Mouse (Mus musculus) heart, embryonic 15.5 days (tissue): ENCODE measurements at regions not wholly inside any gene's neighbourhood (a gene's known extent, or its start where the extent isn't known, plus 50 kb on each side); places are given as distances from the start of the nearest gene placed in this dataset.
"Not testable (repeated sequence)": the region's sequence is repeated elsewhere in the genome, so short reads cannot be mapped to it uniquely, and the experiment has no call there.

Source experiments
- ATAC-seq: fragments of 200-750 bp; cut with Nextera tagmentation; replicated peaks from 2 replicates; pipeline ENCODE4 v1.8.0; 2017; ENCODE audit warnings: low read depth, moderate TSS enrichment; ENCODE audit not compliant: insufficient number of reproducible peaks, insufficient read depth, low FRiP score
- H3K27ac ChIP-seq: fragments of 300-500 bp; sonication (generic); 2 replicates; pipeline ENCODE4 v1.5.1; 2015; ENCODE audit warnings: mild to moderate bottlenecking, inconsistent platforms
- H3K27me3 ChIP-seq: fragments of 300-500 bp; sonication (generic); 2 replicates; pipeline ENCODE4 v1.6.1; 2015; ENCODE audit warnings: inconsistent platforms
- H3K36me3 ChIP-seq: fragments of 300-500 bp; sonication (generic); 2 replicates; pipeline ENCODE4 v1.6.1; 2015; ENCODE audit warnings: mild to moderate bottlenecking, inconsistent platforms
- H3K4me1 ChIP-seq: fragments of 300-500 bp; sonication (generic); replicated peaks from 2 replicates; pipeline ENCODE4 v1.6.1; 2015; ENCODE audit warnings: inconsistent platforms
- H3K4me2 ChIP-seq: fragments of 300-500 bp; sonication (generic); 2 replicates; pipeline ENCODE4 v1.6.1; 2015; ENCODE audit warnings: inconsistent platforms, mild to moderate bottlenecking, moderate library complexity
- H3K4me3 ChIP-seq: fragments of 300-500 bp; sonication (generic); 2 replicates; pipeline ENCODE4 v1.5.1; 2015; ENCODE audit warnings: mild to moderate bottlenecking, inconsistent platforms
- H3K9ac ChIP-seq: fragments of 300-500 bp; sonication (generic); 2 replicates; pipeline ENCODE4 v1.6.1; 2015; ENCODE audit warnings: mild to moderate bottlenecking, inconsistent platforms
- H3K9me3 ChIP-seq: fragments of 300-500 bp; sonication (generic); replicated peaks from 2 replicates; pipeline ENCODE4 v1.6.1; 2016; ENCODE audit warnings: inconsistent platforms
- whole genome bisulfite sequencing: fragments of 180-500 bp; shearing (Covaris S2); methylation state at CpG from one replicate; pipeline ENCODE4 v1.1.7; 2015; ENCODE audit warnings: mixed read lengths; 5-methylcytosine and 5-hydroxymethylcytosine counted together

DNA sequence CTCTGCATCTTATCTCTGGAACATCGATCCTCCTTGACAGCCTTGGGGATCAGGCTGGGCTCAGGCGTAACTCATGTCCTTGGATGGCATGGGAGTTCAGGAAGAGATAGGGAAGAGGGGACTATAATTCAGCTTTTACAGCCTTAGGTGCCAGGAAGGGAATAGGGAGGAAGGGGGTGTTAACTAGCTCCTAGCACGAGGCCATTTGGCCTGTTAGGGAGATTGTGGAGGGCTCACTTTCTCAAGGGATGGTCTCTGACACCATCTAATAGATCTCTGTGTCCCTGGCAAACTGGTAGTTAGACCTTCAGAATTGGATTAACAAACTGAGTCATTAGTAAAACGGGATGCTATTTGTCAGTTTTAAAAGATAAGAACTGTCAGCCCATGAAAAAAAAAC, 292.1 kb upstream of the Pkdcc start:
- not testable (repeated sequence) for ATAC-seq, H3K27ac ChIP-seq, H3K36me3 ChIP-seq, H3K9me3 ChIP-seq, H3K4me2 ChIP-seq, H3K4me1 ChIP-seq, H3K9ac ChIP-seq, H3K27me3 ChIP-seq, H3K4me3 ChIP-seq
- WGBS = 47% methylated on average over 4 of the region's 4 CpGs

- H3K27me3 ChIP-seq = no peaks in the 10 kb centered on the region
- 85% methylated on average over 2 of the region's 2 CpGs for WGBS
- H3K4me1 ChIP-seq = no peaks in the 10 kb centered on the region
- H3K4me3 ChIP-seq = no peak overlapping the region
- H3K27ac ChIP-seq = no peak overlapping the region
- no peaks in the 10 kb centered on the region for H3K9me3 ChIP-seq
- no peak overlapping the region for H3K4me2 ChIP-seq
- ATAC-seq = no peak
- H3K36me3 ChIP-seq = no peaks in the 10 kb centered on the region
- no peak overlapping the region for H3K9ac ChIP-seq
Observed at GRCm38 (mm10) chr17:82925751-82926150, 289.3 kb upstream of the Pkdcc start.

- H3K4me2 ChIP-seq = no peak overlapping the region
- H3K9me3 ChIP-seq = no peaks in the 10 kb centered on the region
- no peak for ATAC-seq
- H3K4me1 ChIP-seq = no peaks in the 10 kb centered on the region
- WGBS = 86% methylated on average over 3 of the region's 3 CpGs
- no peak overlapping the region for H3K4me3 ChIP-seq
- H3K27ac ChIP-seq = no peak overlapping the region
- H3K27me3 ChIP-seq = no peaks in the 10 kb centered on the region
- H3K36me3 ChIP-seq = no peaks in the 10 kb centered on the region
- no peak overlapping the region for H3K9ac ChIP-seq
Observed at GRCm38 (mm10) chr17:82927681-82928080, 287.4 kb upstream of the Pkdcc start.

- Histone ChIP-seq H3K36me3 (no peaks in the 10 kb centered on the region), H3K4me1 (no peaks in the 10 kb centered on the region), H3K27ac (no peak overlapping the region), H3K27me3 (no peaks in the 10 kb centered on the region), H3K9ac (no peak overlapping the region), H3K4me3 (no peak overlapping the region), H3K4me2 (no peak overlapping the region), H3K9me3 (no peaks in the 10 kb centered on the region)
- ATAC-seq = no peak
- WGBS = 66% methylated on average over 3 of the region's 3 CpGs
Observed at GRCm38 (mm10) chr17:82929511-82929910, 285.6 kb upstream of the Pkdcc start.

GRCm38 (mm10) chr17:82930738-82931137, 284.4 kb upstream of the Pkdcc start:
- Histone ChIP-seq H3K27me3 (no peaks in the 10 kb centered on the region), H3K4me3 (no peak overlapping the region), H3K27ac (no peak overlapping the region), H3K36me3 (no peaks in the 10 kb centered on the region), H3K4me2 (no peak overlapping the region), H3K9ac (no peak overlapping the region), H3K4me1 (no peaks in the 10 kb centered on the region), H3K9me3 (no peaks in the 10 kb centered on the region)
- no peak for ATAC-seq
- 34% methylated on average over 1 of the region's 1 CpGs for WGBS

DNA sequence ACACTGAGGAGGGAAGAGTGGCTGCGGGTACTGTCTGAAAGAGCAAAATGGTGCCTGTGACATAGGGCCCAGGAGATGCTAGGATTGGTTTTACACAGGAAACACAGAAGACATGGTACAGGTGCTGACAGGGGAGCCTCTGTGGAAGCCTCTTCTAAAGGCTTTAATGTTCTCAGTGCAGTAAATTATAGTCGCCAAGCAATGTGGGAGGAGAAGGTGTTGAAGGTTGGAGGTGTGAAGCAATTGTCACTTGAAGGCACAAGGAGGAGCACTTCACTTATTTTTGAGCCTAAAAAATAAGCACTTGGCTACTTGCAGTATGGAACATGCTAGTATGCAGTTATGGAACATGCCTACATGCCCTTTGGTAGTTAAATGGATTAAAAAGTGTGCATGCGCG, 283.6 kb upstream of the Pkdcc start:
- no peak for ATAC-seq
- no peak overlapping the region for H3K4me2 ChIP-seq
- WGBS = 86% methylated on average over 4 of the region's 4 CpGs

GRCm38 (mm10) chr17:82936836-82937235, 278.3 kb upstream of the Pkdcc start:
- 26% methylated on average over 3 of the region's 3 CpGs for WGBS
- Histone ChIP-seq H3K4me2 (no peak overlapping the region), H3K4me3 (no peak overlapping the region)

More for the DNA sequence above, 283.6 kb upstream of the Pkdcc start:
- no peaks in the 10 kb centered on the region for H3K4me1 ChIP-seq
- H3K27me3 ChIP-seq = no peaks in the 10 kb centered on the region
- no peak overlapping the region for H3K9ac ChIP-seq
- no peaks in the 10 kb centered on the region for H3K9me3 ChIP-seq
- H3K36me3 ChIP-seq = no peaks in the 10 kb centered on the region
- H3K4me3 ChIP-seq = no peak overlapping the region
- H3K27ac ChIP-seq = no peak overlapping the region

DNA sequence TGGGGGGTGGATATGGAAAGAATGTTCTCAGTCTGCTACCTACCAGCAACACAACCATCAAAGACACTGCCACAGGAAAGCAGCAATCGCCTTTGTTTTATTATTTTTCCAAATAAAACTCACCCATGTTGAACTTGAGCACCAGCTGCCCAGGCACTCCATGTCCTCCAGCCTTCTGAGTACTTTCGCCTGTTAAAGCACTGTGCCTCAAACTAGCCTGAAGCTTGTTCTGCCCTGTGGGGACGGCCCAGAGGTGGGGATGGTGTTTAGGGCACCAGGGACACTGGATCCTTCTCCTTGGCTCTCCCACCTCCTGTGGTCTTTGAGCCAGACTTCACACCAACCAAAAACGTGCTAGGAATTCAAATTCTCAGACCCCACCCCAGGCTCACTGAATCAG, 269.0 kb upstream of the Pkdcc start:
- WGBS = 48% methylated on average over 4 of the region's 4 CpGs
- Histone ChIP-seq H3K27me3 (no peaks in the 10 kb centered on the region), H3K9me3 (no peaks in the 10 kb centered on the region), H3K4me3 (no peak overlapping the region), H3K9ac (no peak overlapping the region), H3K4me2 (no peak overlapping the region), H3K27ac (no peak overlapping the region), H3K36me3 (no peaks in the 10 kb centered on the region), H3K4me1 (no peaks in the 10 kb centered on the region)
- no peak for ATAC-seq

More at GRCm38 (mm10) chr17:82936836-82937235, 278.3 kb upstream of the Pkdcc start:
- Histone ChIP-seq H3K27ac (no peak overlapping the region), H3K9me3 (no peaks in the 10 kb centered on the region), H3K4me1 (peaks cover 4% of the 10 kb centered on the region; the same call in 1 of the 2 replicates), H3K36me3 (no peaks in the 10 kb centered on the region), H3K27me3 (no peaks in the 10 kb centered on the region), H3K9ac (no peak overlapping the region)
- ATAC-seq = no peak

DNA sequence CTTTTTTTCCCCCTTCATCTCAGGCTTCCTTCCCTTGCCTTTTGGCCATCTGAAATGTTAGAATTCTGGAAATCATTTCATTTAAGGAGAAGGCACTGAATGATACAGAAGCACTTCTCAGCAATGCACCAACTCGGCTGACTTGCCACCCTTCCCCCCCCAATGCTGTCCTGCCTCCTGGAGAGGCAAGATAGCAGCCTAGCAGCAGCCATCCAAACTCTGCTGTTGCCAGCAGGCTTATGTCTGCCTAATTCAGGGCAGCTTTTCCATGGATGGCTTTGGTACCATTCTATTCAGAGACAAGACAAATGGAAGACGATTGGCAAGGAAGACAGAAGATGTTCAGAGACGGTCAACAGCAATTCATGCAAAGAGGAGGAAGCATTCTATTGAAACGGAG, 265.3 kb upstream of the Pkdcc start:
- no peaks in the 10 kb centered on the region for H3K4me1 ChIP-seq
- no peak overlapping the region for H3K4me2 ChIP-seq
- no peak overlapping the region for H3K4me3 ChIP-seq
- 65% methylated on average over 4 of the region's 4 CpGs for WGBS
- H3K27ac ChIP-seq = no peak overlapping the region
- no peak overlapping the region for H3K9ac ChIP-seq
- H3K9me3 ChIP-seq = no peaks in the 10 kb centered on the region
- ATAC-seq = no peak
- no peaks in the 10 kb centered on the region for H3K27me3 ChIP-seq
- H3K36me3 ChIP-seq = no peaks in the 10 kb centered on the region

DNA sequence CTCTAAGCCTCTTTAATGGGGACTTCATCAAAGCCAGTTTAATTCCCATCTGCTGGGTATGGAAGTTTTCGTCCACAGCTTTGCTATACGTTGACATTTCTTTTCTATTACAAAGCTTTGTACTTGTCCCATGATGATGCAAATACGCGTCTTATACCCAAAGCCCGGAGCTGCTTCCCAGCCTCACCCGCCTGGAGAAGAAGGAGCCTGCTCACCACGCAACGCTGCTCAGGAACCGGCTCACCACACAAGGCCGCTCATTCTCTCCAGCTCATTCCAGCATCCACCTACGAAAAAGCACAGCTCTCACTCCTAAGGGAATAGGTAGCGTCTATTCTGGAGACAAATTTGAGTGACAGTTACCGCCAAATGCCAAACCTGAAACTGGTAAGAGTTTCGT, 264.8 kb upstream of the Pkdcc start:
- no peak for ATAC-seq
- H3K36me3 ChIP-seq = no peaks in the 10 kb centered on the region
- no peak overlapping the region for H3K4me3 ChIP-seq
- no peak overlapping the region for H3K9ac ChIP-seq
- H3K4me1 ChIP-seq = no peaks in the 10 kb centered on the region
- no peak overlapping the region for H3K4me2 ChIP-seq
- H3K27me3 ChIP-seq = no peaks in the 10 kb centered on the region
- H3K9me3 ChIP-seq = no peaks in the 10 kb centered on the region
- H3K27ac ChIP-seq = no peak overlapping the region
- WGBS = 86% methylated on average over 14 of the region's 14 CpGs

GRCm38 (mm10) chr17:82957409-82957808, 257.7 kb upstream of the Pkdcc start:
- H3K27ac ChIP-seq = no peak overlapping the region
- ATAC-seq = no peak
- H3K36me3 ChIP-seq = no peaks in the 10 kb centered on the region
- H3K4me1 ChIP-seq = no peaks in the 10 kb centered on the region
- H3K9ac ChIP-seq = no peak overlapping the region
- H3K9me3 ChIP-seq = no peaks in the 10 kb centered on the region
- H3K4me3 ChIP-seq = no peak overlapping the region
- no peaks in the 10 kb centered on the region for H3K27me3 ChIP-seq
- no peak overlapping the region for H3K4me2 ChIP-seq
- 32% methylated on average over 4 of the region's 4 CpGs for WGBS

- no peak for ATAC-seq
- H3K27ac ChIP-seq = no peak overlapping the region
- no peaks in the 10 kb centered on the region for H3K36me3 ChIP-seq
Observed at GRCm38 (mm10) chr17:82963374-82963773, 251.7 kb upstream of the Pkdcc start.

More at GRCm38 (mm10) chr17:82963374-82963773, 251.7 kb upstream of the Pkdcc start:
- Histone ChIP-seq H3K9ac (no peak overlapping the region), H3K27me3 (no peaks in the 10 kb centered on the region), H3K4me1 (no peaks in the 10 kb centered on the region), H3K9me3 (no peaks in the 10 kb centered on the region), H3K4me3 (no peak overlapping the region), H3K4me2 (no peak overlapping the region)
- WGBS = 34% methylated on average over 3 of the region's 3 CpGs
